Mouse (Mus musculus) heart, adult 11 months (tissue): Measurements from ENCODE around the gene Snx27.

ENCODE experiments used
- DNase-seq: peaks from one replicate; pipeline ENCODE4 v3.0.0; 2022

Gene Snx27

DNA sequence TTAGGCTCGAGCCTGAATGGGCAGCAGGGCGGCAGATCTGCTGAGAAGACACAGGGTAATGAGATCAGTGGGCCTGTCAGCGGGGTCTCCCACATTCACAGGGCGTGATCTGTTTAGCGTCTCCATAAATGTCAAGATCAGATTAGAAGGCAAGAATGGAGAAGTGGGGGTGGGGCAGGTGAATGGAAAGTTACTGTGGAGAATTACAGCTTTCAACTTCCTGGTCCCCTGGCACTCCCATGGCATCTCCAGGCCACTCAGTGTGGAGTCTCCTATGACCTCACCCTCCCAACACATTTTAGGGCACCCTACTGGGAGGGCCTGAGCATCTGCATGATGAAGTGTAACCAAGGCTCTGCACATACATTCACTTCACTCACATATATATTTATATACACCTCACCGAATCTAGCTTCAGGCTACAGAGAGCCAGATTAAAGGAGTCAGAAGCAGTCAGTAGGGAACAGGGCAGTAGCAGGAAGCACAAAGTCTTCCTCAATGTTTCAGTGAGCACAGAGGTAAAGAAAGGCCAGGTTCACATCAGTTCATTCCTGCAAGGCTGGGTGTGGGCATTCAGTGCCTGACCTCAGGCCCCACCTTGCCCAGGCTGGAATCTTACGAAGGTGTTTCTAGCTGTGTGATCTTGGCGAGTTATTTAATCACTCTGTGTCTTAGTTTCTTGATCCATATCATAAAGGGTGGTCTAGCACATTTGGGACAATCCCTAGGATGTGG is 106.0 kb downstream of the Snx27 start:
- DNase-seq: no peak

DNA sequence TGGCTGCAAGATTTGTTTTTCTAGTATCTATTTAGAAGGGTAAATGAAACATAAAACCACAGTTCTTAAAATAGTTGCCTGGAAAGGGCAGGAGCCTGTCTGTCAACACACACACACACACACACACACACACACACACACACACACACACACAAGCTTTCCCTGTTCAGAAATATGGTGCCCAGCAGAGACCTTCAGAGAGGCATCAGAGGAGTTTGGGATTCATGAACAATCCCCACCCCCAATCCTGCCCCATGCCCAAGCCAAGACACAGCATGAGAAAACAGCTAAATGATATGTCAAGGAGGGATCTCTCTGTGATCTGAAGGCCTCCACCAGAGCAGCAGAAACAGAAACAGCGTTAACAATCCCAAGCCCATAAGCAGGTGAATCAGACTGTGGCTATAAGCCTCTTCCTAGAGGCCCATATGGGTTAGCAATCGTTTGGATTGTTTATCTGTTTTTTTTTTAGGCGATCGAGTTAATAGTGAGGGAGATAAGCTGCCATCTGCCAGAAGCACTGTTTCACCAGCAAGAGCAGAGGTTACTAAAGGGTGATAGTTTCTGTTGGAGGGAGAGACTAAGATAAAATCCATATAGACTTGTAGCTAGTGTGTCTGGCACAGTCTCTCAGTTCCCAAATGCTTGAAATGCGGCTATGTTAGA is 108.8 kb downstream of the Snx27 start:
- no peak for DNase-seq

DNA sequence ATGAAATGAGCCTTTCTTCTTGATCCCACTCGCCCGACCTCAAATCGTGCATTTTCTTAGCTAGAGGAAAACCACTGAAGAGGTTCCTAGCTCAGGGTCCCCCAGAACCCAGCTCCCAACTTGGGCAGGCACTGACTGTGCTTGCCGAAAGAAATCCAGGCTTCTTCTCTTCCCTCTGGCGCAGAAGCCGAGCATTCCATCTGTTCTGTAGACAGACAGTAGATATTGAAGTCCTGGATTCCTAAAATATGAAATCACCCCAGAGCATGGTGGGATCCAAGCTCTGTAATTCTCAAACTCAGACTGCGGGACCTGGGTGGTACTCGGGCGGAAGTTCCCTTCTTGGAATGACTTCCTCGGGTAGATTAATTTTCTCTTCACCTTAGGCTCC is 109.4 kb downstream of the Snx27 start:
- no peak for DNase-seq

DNA sequence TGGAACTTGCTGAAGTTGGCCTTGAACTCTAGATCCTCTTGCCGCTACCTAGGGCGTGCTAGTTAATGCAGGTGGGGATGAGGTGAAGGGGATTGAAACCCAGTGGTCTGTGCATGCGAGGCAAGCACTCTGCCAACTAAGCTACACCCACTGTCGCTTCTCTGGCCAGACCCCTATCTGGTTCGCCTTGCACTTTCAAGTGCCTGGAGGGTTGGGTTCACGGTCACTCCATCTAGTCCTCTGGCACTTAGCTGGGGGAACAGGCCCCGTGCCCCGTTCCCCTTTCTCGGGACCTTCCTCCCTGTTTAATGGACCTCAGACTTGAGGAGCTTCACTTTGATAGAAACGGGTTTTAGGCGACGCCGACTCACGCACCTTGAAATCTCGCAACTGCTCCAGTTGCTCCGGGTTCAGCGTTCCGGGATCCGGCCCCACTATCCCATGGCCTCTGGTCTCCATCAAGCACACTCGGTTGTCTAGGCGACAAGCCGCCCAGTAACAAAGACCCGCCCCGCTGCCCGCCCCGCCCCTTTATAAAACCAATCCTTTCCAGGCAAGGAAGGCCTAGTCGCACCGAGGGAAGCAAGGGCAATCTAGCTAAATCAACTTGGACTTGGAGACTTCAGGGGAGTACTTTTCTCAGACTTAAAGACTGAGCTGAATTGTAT is 109.9 kb downstream of the Snx27 start:
- peak; percentile 95 for DNase-seq

DNA sequence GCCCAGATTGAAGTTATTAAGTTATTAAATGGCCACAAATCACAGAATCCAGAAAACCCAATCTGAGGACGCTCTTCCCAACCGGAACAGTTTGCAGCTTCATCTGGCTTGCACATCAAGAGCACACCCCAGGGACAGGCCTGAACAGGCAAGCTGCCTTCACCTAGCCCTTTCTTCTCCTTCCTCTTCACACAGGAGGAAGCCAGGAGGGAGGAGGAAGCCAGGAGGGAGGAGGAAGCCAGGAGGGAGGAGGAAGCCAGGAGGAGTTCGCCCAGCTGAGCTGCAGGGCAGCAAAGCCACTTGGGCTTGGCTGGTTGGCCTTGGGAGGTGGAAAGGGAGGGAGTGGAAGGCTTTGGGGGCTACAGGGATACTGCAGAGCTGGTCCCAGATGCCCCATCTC is 113.6 kb downstream of the Snx27 start:
- no peak for DNase-seq

DNA sequence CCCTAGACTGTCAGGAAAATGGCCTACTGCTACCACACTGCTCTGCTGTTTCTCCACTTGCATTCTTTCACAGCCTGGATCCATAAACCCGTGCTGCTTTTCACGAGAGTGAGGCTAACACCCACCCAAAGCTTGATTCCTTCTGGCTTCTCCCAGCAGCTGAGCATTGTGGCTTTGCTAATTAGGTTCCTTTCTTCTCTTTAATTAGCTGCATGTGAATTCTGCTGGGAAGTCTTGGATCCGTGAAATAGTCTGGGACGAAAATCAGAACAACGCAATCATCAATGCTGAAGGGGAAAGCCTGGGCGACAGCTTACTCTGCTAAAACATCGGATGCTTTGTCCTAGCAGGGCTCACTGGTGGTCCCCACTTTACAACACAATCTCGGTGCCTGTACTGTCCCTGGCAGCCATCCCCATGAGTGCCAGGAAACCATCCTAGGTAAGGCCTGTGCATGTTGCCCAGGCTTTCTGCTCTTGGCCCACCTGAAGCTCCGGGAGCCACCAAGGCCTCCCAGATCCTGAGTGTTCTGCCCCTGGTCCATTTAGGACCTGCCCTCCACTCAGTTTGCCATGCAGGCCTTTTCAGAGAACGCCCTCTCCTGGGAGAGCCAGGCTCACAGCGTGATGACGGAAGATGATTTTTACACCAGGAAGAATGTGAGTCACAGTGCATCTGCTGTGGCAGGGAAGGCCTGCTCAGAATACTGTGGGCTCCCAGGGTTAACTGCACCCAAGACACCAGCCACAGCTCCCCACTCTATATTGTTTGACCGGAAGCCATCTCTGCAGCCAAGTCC is 116.7 kb downstream of the Snx27 start:
- DNase-seq: no peak

DNA sequence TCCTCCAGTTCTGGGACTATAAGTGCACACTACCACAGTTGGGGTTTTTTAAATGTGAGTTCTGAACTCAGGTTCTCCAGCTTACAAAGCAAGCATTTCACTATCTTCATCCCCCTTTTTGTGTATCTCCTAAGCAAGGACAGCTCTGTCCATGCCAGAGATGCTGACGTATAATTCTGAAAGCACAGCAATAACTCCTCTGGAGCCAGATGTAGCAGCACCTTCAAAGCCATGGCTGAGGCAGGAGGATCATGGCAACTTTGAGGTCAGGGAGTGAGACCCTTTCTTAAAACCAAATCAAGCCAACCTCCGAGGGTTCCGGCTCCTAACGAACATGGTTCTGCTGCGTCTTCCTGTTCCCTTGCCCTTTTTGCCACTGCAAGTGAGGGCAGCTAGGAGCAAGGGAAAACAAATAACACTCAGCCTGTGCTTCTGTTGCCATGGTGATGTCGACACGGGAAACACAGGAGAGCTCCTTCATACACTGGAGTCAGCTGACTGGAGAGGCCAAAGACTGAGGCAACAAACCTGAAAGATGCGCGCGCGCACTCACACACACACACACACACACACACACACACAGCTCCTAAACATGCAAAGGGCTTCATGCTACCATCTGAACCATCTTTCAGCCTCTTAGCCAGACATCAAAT is 118.5 kb downstream of the Snx27 start:
- no peak for DNase-seq

DNA sequence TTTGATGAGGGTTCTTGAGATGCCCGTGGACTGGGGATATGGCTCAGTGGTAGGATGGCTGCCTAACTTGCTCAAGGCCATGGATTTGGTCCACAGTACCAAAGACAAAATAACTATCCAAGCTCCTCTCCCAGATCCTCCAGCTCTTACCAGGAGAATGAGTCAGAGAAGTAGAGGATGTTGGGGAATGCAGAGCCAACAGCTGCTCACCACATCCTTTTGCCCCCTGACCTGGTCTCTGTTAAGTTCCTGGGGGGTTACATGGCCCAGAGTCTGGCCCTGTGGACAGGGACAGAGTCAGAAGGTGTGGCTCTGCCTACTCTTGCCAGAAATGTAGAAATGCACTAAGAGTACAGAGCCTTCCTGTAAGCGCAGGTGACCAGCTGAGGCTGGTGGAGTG is 122.7 kb downstream of the Snx27 start:
- DNase-seq: no peak

DNA sequence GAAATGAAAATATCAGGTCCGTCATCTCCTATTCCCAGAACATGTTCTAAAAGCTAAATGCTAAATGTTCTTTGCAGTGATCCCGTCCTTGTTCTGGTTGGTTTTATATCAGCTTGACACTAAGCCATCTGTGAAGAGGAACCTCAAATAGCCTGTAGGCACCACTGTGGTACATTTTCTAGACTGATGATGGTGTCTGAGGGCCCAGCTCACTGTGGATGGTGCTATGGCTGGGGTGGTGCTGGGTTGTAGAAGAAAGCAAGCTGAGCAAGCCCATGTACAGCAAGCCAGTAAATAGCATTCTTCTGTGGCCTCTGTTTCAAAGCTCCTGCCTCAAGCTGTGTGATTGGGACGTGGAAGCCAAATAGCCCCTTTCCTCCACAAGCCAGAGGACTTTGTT is 125.5 kb downstream of the Snx27 start:
- no peak for DNase-seq

DNA sequence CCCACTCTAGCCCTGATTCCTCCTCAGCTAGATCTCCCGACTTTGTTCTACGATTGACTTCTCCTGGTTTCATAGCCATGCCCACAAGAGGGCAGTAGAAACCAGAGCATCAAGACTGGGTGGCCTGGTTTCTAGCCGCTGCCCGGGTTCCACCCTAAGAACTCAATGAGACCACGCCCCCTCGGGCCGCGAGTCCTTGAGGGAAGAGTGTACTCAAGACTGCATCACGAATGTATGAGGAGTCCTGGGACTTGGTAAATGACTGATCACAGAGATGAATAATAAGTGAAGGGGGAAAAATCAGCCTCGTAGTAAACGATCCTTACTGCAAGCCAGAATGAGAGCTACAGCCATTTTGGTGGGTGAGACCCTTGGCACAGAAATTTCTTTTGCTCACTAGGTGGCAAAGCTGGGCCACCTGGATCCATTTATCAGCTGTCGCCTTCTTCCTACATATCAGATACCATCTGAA is 126.0 kb downstream of the Snx27 start:
- DNase-seq: peak; percentile 96

DNA sequence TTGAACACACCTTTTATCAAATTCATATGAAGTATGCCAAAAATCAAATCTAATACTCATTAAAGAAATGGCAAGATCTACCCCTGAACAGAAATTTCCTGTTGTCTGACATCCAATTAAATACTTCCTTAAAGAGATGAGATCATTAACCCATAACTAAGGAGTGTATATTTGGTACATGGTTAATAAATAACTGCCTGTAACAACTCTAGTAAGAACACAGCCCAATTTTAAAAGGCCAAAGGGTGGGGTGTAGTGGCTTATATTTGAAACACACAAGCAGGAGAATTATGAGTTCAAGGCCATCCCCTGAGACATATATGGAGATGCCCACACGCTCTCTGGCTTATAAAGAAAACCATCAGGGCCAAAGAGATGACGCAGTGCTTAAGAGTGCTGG is 133.1 kb downstream of the Snx27 start:
- DNase-seq: no peak
